Mouse (Mus musculus): ENCODE measurements at regions not wholly inside any gene's neighbourhood (a gene's known extent, or its start where the extent isn't known, plus 50 kb on each side); places are given as distances from the start of the nearest gene placed in this dataset.

GRCm38 (mm10) chr14:105725741-105726140 is 170.9 kb downstream of the Spry2 start:
- no peak for DNase-seq (ENCODE audit: low spot score)

GRCm38 (mm10) chr14:105722923-105723322 is 173.7 kb downstream of the Spry2 start:
- no peak overlapping the region for H3K4me3 ChIP-seq (replicated peaks; ENCODE audit: low read depth, low read length)
- no peaks in the 10 kb centered on the region for H3K9me3 ChIP-seq (replicated peaks; ENCODE audit: low read length)
- H3K36me3 ChIP-seq (ENCODE audit: insufficient read depth, low read length), result no peaks in the 10 kb centered on the region
- 68% methylated on average over 2 of the region's 2 CpGs for WGBS
- no peak overlapping the region for H3K9ac ChIP-seq (ENCODE audit: low read depth, low read length)
- DNase-seq (ENCODE audit: low spot score), result no peak
- H3K27ac ChIP-seq, result no peak overlapping the region
- H3K4me1 ChIP-seq (replicated peaks; ENCODE audit: insufficient read depth, low read length), result no peaks in the 10 kb centered on the region
- H3K27me3 ChIP-seq (ENCODE audit: insufficient read depth, low read length), result no peaks in the 10 kb centered on the region
- H3K4me2 ChIP-seq (ENCODE audit: low read length), result no peak overlapping the region
- TF ChIP-seq CTCF (IDR thresholded peaks at IDR 0.05; ENCODE audit: low read depth), result no peak
- ATAC-seq (replicated peaks; ENCODE audit: low FRiP score, low read depth), result no peak

More at GRCm38 (mm10) chr14:105725741-105726140, 170.9 kb downstream of the Spry2 start:
- no peak for TF ChIP-seq CTCF (IDR thresholded peaks at IDR 0.05; ENCODE audit: low read depth)
- H3K36me3 ChIP-seq (ENCODE audit: insufficient read depth, low read length), result no peaks in the 10 kb centered on the region
- H3K4me1 ChIP-seq (replicated peaks; ENCODE audit: insufficient read depth, low read length), result 0 out of 2 replicates have a peak, but pooled peaks cover 2% of the 10 kb centered on the region
- WGBS, result 42% methylated on average over 8 of the region's 8 CpGs
- H3K9me3 ChIP-seq (replicated peaks; ENCODE audit: low read length), result no peaks in the 10 kb centered on the region
- H3K4me2 ChIP-seq (ENCODE audit: low read length), result no peak overlapping the region
- H3K27me3 ChIP-seq (ENCODE audit: insufficient read depth, low read length), result no peaks in the 10 kb centered on the region
- H3K9ac ChIP-seq (ENCODE audit: low read depth, low read length), result no peak overlapping the region
- H3K4me3 ChIP-seq (replicated peaks; ENCODE audit: low read depth, low read length), result no peak overlapping the region
- no peak for ATAC-seq (replicated peaks; ENCODE audit: low FRiP score, low read depth)
- H3K27ac ChIP-seq, result no peak overlapping the region

DNA sequence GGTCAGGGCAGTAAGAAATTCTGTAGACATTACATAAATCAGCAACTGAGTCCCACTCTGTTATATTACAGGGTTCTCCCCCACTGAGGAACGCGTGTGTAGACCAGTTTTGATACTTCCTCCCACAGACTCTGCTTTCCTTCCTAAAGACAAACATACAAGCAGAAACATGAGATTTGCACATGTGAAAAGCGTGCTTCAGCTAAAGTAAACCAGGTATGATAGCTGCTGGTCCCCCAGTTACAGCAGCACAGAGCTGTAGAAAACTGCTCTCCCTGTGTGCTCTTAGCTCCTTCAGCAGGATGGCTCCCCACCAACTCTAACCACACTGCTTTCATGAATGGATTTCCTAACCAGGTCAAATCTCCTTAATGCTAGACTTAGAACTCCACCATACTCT is 175.0 kb downstream of the Spry2 start:
- no peak overlapping the region for H3K4me3 ChIP-seq (replicated peaks; ENCODE audit: low read depth, low read length)
- H3K9ac ChIP-seq (ENCODE audit: low read depth, low read length), result no peak overlapping the region
- DNase-seq (ENCODE audit: low spot score) (no peak), ATAC-seq (replicated peaks; ENCODE audit: low FRiP score, low read depth) (no peak)
- no peak for TF ChIP-seq CTCF (IDR thresholded peaks at IDR 0.05; ENCODE audit: low read depth)
- no peaks in the 10 kb centered on the region for H3K27me3 ChIP-seq (ENCODE audit: insufficient read depth, low read length)
- no peaks in the 10 kb centered on the region for H3K36me3 ChIP-seq (ENCODE audit: insufficient read depth, low read length)
- no peaks in the 10 kb centered on the region for H3K9me3 ChIP-seq (replicated peaks; ENCODE audit: low read length)
- no peak overlapping the region for H3K4me2 ChIP-seq (ENCODE audit: low read length)
- H3K4me1 ChIP-seq (replicated peaks; ENCODE audit: insufficient read depth, low read length), result no peaks in the 10 kb centered on the region
- no peak overlapping the region for H3K27ac ChIP-seq
- 32% methylated on average over 3 of the region's 3 CpGs for WGBS

DNA sequence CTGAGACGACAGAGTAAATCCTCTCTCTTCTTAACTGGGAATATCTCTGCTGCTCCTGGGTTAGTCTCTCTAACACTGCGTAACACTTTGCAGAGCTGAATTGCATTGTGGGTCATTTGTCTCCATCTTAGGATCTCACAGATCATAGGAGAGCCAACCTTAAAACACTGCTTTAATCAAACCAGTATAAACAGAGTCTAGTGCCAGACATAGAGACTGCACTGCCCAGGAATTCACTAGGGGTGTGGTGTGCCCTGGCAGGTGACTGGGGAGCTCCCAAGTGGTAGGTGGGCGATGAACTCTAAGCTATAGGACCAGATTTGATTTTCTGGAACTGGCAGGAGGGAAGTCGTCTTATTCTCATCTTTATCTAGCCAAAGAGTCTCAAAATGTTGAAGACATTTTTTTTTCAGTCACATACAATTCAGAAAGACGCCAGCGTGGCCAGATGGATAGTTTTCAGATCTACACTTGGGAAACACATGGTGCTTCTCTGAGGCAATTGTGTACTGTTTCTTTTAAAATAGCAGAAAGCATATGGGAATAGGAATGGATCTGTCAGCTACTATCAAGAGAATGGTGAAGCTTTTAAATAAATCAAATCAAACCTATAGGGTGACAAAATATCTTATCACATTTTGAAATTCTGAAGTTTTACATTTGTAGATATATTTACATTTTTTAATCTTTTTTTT is 175.7 kb downstream of the Spry2 start:
- ATAC-seq (replicated peaks; ENCODE audit: low FRiP score, low read depth) (no peak), DNase-seq (ENCODE audit: low spot score) (no peak)
- Histone ChIP-seq H3K4me1 (replicated peaks; ENCODE audit: insufficient read depth, low read length) (no peaks in the 10 kb centered on the region), H3K27me3 (ENCODE audit: insufficient read depth, low read length) (no peaks in the 10 kb centered on the region), H3K27ac (no peak overlapping the region), H3K9ac (ENCODE audit: low read depth, low read length) (no peak overlapping the region), H3K4me2 (ENCODE audit: low read length) (no peak overlapping the region), H3K9me3 (replicated peaks; ENCODE audit: low read length) (no peaks in the 10 kb centered on the region), H3K36me3 (ENCODE audit: insufficient read depth, low read length) (no peaks in the 10 kb centered on the region), H3K4me3 (replicated peaks; ENCODE audit: low read depth, low read length) (no peak overlapping the region)
- TF ChIP-seq CTCF (IDR thresholded peaks at IDR 0.05; ENCODE audit: low read depth), result no peak
- 82% methylated on average over 6 of the region's 6 CpGs for WGBS

GRCm38 (mm10) chr14:105718676-105719441 is 177.8 kb downstream of the Spry2 start:
- Histone ChIP-seq H3K4me3 (replicated peaks; ENCODE audit: low read depth, low read length) (no peak overlapping the region), H3K27me3 (ENCODE audit: insufficient read depth, low read length) (no peaks in the 10 kb centered on the region), H3K27ac (no peak overlapping the region), H3K4me2 (ENCODE audit: low read length) (no peak overlapping the region), H3K36me3 (ENCODE audit: insufficient read depth, low read length) (no peaks in the 10 kb centered on the region), H3K9ac (ENCODE audit: low read depth, low read length) (no peak overlapping the region), H3K4me1 (replicated peaks; ENCODE audit: insufficient read depth, low read length) (no peaks in the 10 kb centered on the region), H3K9me3 (replicated peaks; ENCODE audit: low read length) (no peaks in the 10 kb centered on the region)
- 84% methylated on average over 6 of the region's 6 CpGs for WGBS
- no peak for DNase-seq (ENCODE audit: low spot score)
- ATAC-seq (replicated peaks; ENCODE audit: low FRiP score, low read depth), result no peak
- no peak for TF ChIP-seq CTCF (IDR thresholded peaks at IDR 0.05; ENCODE audit: low read depth)

GRCm38 (mm10) chr14:105717821-105718220 is 178.8 kb downstream of the Spry2 start:
- H3K27me3 ChIP-seq (ENCODE audit: insufficient read depth, low read length), result no peaks in the 10 kb centered on the region
- no peak overlapping the region for H3K4me2 ChIP-seq (ENCODE audit: low read length)
- H3K9me3 ChIP-seq (replicated peaks; ENCODE audit: low read length), result no peaks in the 10 kb centered on the region
- no peak overlapping the region for H3K4me3 ChIP-seq (replicated peaks; ENCODE audit: low read depth, low read length)
- 37% methylated on average over 2 of the region's 2 CpGs for WGBS
- TF ChIP-seq CTCF (IDR thresholded peaks at IDR 0.05; ENCODE audit: low read depth), result no peak
- ATAC-seq (replicated peaks; ENCODE audit: low FRiP score, low read depth) (no peak), DNase-seq (ENCODE audit: low spot score) (no peak)
- H3K36me3 ChIP-seq (ENCODE audit: insufficient read depth, low read length), result no peaks in the 10 kb centered on the region
- no peaks in the 10 kb centered on the region for H3K4me1 ChIP-seq (replicated peaks; ENCODE audit: insufficient read depth, low read length)
- no peak overlapping the region for H3K27ac ChIP-seq
- H3K9ac ChIP-seq (ENCODE audit: low read depth, low read length), result no peak overlapping the region
